27 mouse cellular contexts compared by ENCODE assay signal in the genomic region with DNA sequence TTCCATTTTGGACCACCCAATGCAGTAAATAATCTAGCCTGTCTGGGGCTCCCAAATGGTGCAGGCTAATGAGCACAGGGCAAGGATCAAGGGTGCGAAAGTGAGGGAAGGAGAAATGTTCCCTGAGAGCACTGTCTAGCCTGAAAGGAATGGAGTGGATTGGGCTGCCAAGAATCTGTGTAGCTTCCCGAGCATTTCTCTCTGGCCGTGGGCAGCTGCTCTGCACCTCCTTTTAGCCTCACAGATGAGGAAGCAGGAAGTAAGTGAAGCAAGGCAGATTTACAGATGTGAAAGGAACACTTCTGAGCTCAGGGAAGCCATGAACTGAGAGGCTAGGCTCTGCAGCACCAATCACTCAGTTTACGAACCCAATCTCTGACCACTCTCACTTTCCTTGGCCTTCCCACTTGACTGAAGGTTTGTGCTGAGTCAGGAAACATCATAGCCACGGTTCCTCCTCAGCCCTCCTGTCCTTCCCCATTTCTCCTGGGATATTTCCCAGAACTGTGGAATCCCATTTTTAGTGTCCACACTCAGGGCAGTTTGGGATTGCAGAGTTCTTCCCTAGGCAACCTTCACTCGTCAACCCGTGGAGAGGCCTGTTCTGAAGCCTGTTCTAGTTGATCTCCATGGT. TPM values are rescaled to one million over a fixed set of nuclear protein-coding genes. Genes with fewer than 3 reads are reported as not detected.
DNase-seq lines count a peak whose midpoint lies in the region; ATAC-seq and TF ChIP-seq lines count a peak whose summit lies in the region.
"Had no signal": no experiment of that assay in that cellular context is flagged by ENCODE, and none has a peak within 500 bp of the region (broad histone marks: within the 10 kb centered on the region; RNA-seq: fewer than 3 reads in every experiment).

No protein-coding gene starts in this region.

- no peak overlapping the region for H3K4me2 ChIP-seq in intestine, embryonic 14.5 days (ENCODE audit: low read length)
- no peak overlapping the region for H3K4me2 ChIP-seq in intestine, postnatal 0 days (replicated peaks; ENCODE audit: low read depth)
- H3K4me2 ChIP-seq in CH12.LX (ENCODE audit: insufficient read depth, low read depth, poor library complexity, severe bottlenecking), result no peak overlapping the region
- H3K4me2 ChIP-seq: forebrain, embryonic 13.5 days; heart, embryonic 11.5 days; hindbrain, embryonic 12.5 days; hindbrain, embryonic 15.5 days; intestine, embryonic 15.5 days had no signal

- TF ChIP-seq RAD21 in CH12.LX (IDR thresholded peaks at IDR 0.05; ENCODE audit: low read depth, low read length), result no peak

- no peak overlapping the region for H3K27ac ChIP-seq in intestine, embryonic 14.5 days (ENCODE audit: low read depth)
- no peak overlapping the region for H3K27ac ChIP-seq in intestine, postnatal 0 days (ENCODE audit: low read depth, low read length)
- H3K27ac ChIP-seq in CH12.LX (ENCODE audit: insufficient read depth, low read depth), result no peak overlapping the region
- H3K27ac ChIP-seq: forebrain, embryonic 10.5 days; forebrain, embryonic 13.5 days; hindbrain, embryonic 12.5 days; hindbrain, embryonic 15.5 days; intestine, embryonic 15.5 days had no signal

- WGBS in intestine, embryonic 14.5 days, result 69% methylated on average over 7 of the region's 7 CpGs
- WGBS in intestine, postnatal 0 days, result 74% methylated on average over 7 of the region's 7 CpGs

- H3K4me3 ChIP-seq in intestine, embryonic 14.5 days (ENCODE audit: low read depth, low read length), result no peak overlapping the region
- no peak overlapping the region for H3K4me3 ChIP-seq in intestine, postnatal 0 days (ENCODE audit: low read depth, low read length)
- no peak overlapping the region for H3K4me3 ChIP-seq in CH12.LX (replicated peaks in 1 of 3; ENCODE audit: low read depth in 2 of 3, low read length in 2 of 3, poor library complexity in 1 of 3)
- H3K4me3 ChIP-seq: forebrain, embryonic 10.5 days; forebrain, embryonic 13.5 days; hindbrain, embryonic 12.5 days; hindbrain, embryonic 15.5 days; intestine, embryonic 15.5 days had no signal

- dilution Hi-C loops in CH12.LX (cut with MboI; ENCODE audit: extremely low pct_ligation_motif_present, extremely low pct_unique_long_range_greater_than_20kb, low sequenced_read_pairs), result no loop called here

- TF ChIP-seq EP300 in CH12.LX (IDR thresholded peaks at IDR 0.05; ENCODE audit: low read length), result no peak

- no peaks in the 10 kb centered on the region for H3K9me3 ChIP-seq in intestine, embryonic 14.5 days (ENCODE audit: control insufficient read depth, low read length)
- H3K9me3 ChIP-seq in intestine, postnatal 0 days (ENCODE audit: control insufficient read depth), result no peaks in the 10 kb centered on the region
- H3K9me3 ChIP-seq in CH12.LX (replicated peaks; ENCODE audit: low read length), result peaks cover 2% of the 10 kb centered on the region
- H3K9me3 ChIP-seq: forebrain, embryonic 10.5 days; forebrain, embryonic 13.5 days; G1E; hindbrain, embryonic 12.5 days; hindbrain, embryonic 15.5 days; intestine, embryonic 15.5 days had no signal

- no peaks in the 10 kb centered on the region for H3K27me3 ChIP-seq in intestine, embryonic 14.5 days (replicated peaks; ENCODE audit: control insufficient read depth, insufficient read depth, low read length)
- H3K27me3 ChIP-seq in intestine, postnatal 0 days (replicated peaks; ENCODE audit: control insufficient read depth, insufficient read depth, low read length), result no peaks in the 10 kb centered on the region
- H3K27me3 ChIP-seq in CH12.LX (replicated peaks), result no peaks in the 10 kb centered on the region
- H3K27me3 ChIP-seq: forebrain, embryonic 13.5 days; hindbrain, embryonic 12.5 days; hindbrain, embryonic 15.5 days; intestine, embryonic 15.5 days; Patski had no signal

- peak; percentile 16 for DNase-seq in intestine, embryonic 14.5 days (ENCODE audit: low spot score)
- DNase-seq in right cerebral cortex, adult 18-20 months, result peak; percentile 26
- DNase-seq in right cerebral cortex, adult 2 months (ENCODE audit: low spot score in 2 of 2), result no peak
- peak; percentile 13 for DNase-seq in CH12.LX (ENCODE audit: extremely low read depth)
- DNase-seq in telencephalon, adult 2 months (ENCODE audit: low read depth, low spot score), result peak; percentile 40
- DNase-seq in gastrocnemius, postnatal 4 days (ENCODE audit: low spot score in 2 of 2), result no peak
- DNase-seq: adrenal gland, postnatal 10 days; adrenal gland, postnatal 36 days; cerebellum, adult 11 months; cerebellum, adult 8-10 months; cerebellum, postnatal 10 days; cerebellum, postnatal 36 days; embryo, embryonic 11 days; gastrocnemius, postnatal 25 days had no signal

- H3K4me1 ChIP-seq in intestine, embryonic 14.5 days (replicated peaks; ENCODE audit: control insufficient read depth, insufficient read depth, low read length), result no peaks in the 10 kb centered on the region
- H3K4me1 ChIP-seq in intestine, postnatal 0 days (replicated peaks; ENCODE audit: control insufficient read depth, insufficient read depth, low read length), result no peaks in the 10 kb centered on the region
- H3K4me1 ChIP-seq in CH12.LX (ENCODE audit: control insufficient read depth in 1 of 2, insufficient read depth in 2 of 2), result peaks cover 4 to 9% of the 10 kb centered on the region in 2 experiments; a peak in 2 of 4 replicates
- H3K4me1 ChIP-seq: forebrain, embryonic 10.5 days; forebrain, embryonic 13.5 days; hindbrain, embryonic 12.5 days; hindbrain, embryonic 15.5 days; intestine, embryonic 15.5 days had no signal

- in situ Hi-C loops in CH12.LX (cut with MboI; ENCODE audit: low pct_ligation_motif_present, low pct_unique_long_range_greater_than_20kb, low sequenced_read_pairs), result no loop called here

- H3K36me3 ChIP-seq in intestine, embryonic 14.5 days (ENCODE audit: control insufficient read depth, insufficient read depth, low read length), result no peaks in the 10 kb centered on the region
- H3K36me3 ChIP-seq in intestine, postnatal 0 days (ENCODE audit: control insufficient read depth, insufficient read depth), result no peaks in the 10 kb centered on the region
- no peaks in the 10 kb centered on the region for H3K36me3 ChIP-seq in CH12.LX (replicated peaks in 1 of 2; ENCODE audit: control insufficient read depth in 1 of 2, insufficient read depth in 1 of 2, low read length in 1 of 2)
- H3K36me3 ChIP-seq: forebrain, embryonic 10.5 days; G1E; hindbrain, embryonic 12.5 days; hindbrain, embryonic 15.5 days; intestine, embryonic 15.5 days had no signal

- no peak for TF ChIP-seq CTCF in intestine, postnatal 0 days (IDR thresholded peaks at IDR 0.05; ENCODE audit: low read depth)
- no peak for TF ChIP-seq CTCF in CH12.LX (conservative IDR thresholded peaks at IDR 0.05 in 1 of 2, IDR thresholded peaks at IDR 0.05 in 1 of 2; ENCODE audit: low read depth in 2 of 2, low read length in 2 of 2)

- H3K79me2 ChIP-seq in CH12.LX (replicated peaks; ENCODE audit: control insufficient read depth, extremely low read depth, insufficient read depth, poor library complexity, severe bottlenecking), result no peaks in the 10 kb centered on the region

- TF ChIP-seq POLR2A in CH12.LX (IDR thresholded peaks at IDR 0.05; ENCODE audit: low read depth, low read length), result no peak

- H3K9ac ChIP-seq in intestine, embryonic 14.5 days (ENCODE audit: low read length), result no peak overlapping the region
- H3K9ac ChIP-seq in intestine, postnatal 0 days (ENCODE audit: low read depth, low read length), result no peak overlapping the region
- H3K9ac ChIP-seq in CH12.LX (ENCODE audit: insufficient read depth, low read depth), result no peak overlapping the region
- H3K9ac ChIP-seq: forebrain, embryonic 13.5 days; hindbrain, embryonic 12.5 days; hindbrain, embryonic 15.5 days; intestine, embryonic 15.5 days had no signal

- ATAC-seq in intestine, embryonic 14.5 days (replicated peaks; ENCODE audit: low FRiP score, low TSS enrichment, low read depth), result no peak
- ATAC-seq in intestine, postnatal 0 days, result no peak
- ATAC-seq: CD4-positive, CD25-positive, alpha-beta regulatory T cell, adult 4 months; forebrain, embryonic 13.5 days; forebrain, embryonic 16.5 days; intestine, embryonic 15.5 days; Patski had no signal

TF ChIP-seq in CH12.LX, 34 proteins besides CTCF, POLR2A, EP300 and RAD21:
- TF ChIP-seq MAX (IDR thresholded peaks at IDR 0.05; ENCODE audit: low read length) (no peak), MAFK (IDR thresholded peaks at IDR 0.05; ENCODE audit: insufficient replicate concordance, low read length) (peak; percentile 71; the same call in 1 of the 2 replicates)
TF ChIP-seq in CH12.LX: peak in this region for 1.

RNA-seq across cellular contexts. Expression of gene Grin2a, which starts 40.3 kb away (rescaled TPM):
- polyA plus RNA-seq in intestine, embryonic 14.5 days (2014; fragmentation: Nextera tagmentation; extraction: Ambion mirVana), result 0.11 and 0.30 TPM in 2 replicates
- 0.03 TPM in 1 of 2 replicates, not detected in the other for polyA plus RNA-seq in intestine, postnatal 0 days (2015; fragmentation: Nextera tagmentation; extraction: Ambion mirVana)
- not detected in 2 replicates for total RNA-seq in CH12.LX (2012; rRNA removed)
- not detected in 2 replicates for total RNA-seq in CH12.LX (2014; rRNA removed)
- not detected in 2 replicates for polyA plus RNA-seq in CH12.LX (2012; ENCODE audit: insufficient read length, low read depth)
- total RNA-seq in gastrocnemius, postnatal 4 days (2021), result under 1 TPM; 0.37 to 0.54 TPM
- total RNA-seq: granulocyte monocyte progenitor cell, adult 5-6 weeks; hematopoietic stem cell, adult 5-6 weeks had no signal
- polyA plus RNA-seq: CD4-positive, CD25-positive, alpha-beta regulatory T cell, adult 4 months; G1E had no signal

Comparison
In these comparisons a context has a peak if more than half of its experiments do, and no peak if none do; other contexts are left out.
1. DNase-seq: peak in intestine, embryonic 14.5 days (single experiment), right cerebral cortex, adult 18-20 months (single experiment), CH12.LX (single experiment) and telencephalon, adult 2 months (single experiment); none in right cerebral cortex, adult 2 months (0 of 2) and gastrocnemius, postnatal 4 days (0 of 2).